Mouse (Mus musculus) midbrain, postnatal 0 days (tissue): ENCODE data around the gene Pla2g5. TPM values are rescaled to one million over a fixed set of nuclear protein-coding genes. Genes with fewer than 3 reads are reported as not detected.

Source experiments
- ATAC-seq: fragments of 200-750 bp; cut with Nextera tagmentation; 2 replicates; pipeline ENCODE4 v1.8.0; 2017; ENCODE audit warnings: moderate number of reproducible peaks, mild to moderate bottlenecking, moderate TSS enrichment, moderate library complexity; ENCODE audit not compliant: low FRiP score
- DNase-seq: peaks from one replicate; pipeline ENCODE4 v3.0.0-alpha.2; 2015; ENCODE audit warnings: low spot score
- H3K27ac ChIP-seq: fragments of 300-500 bp; sonication (generic); 2 replicates; pipeline ENCODE4 v1.5.1; 2014; ENCODE audit warnings: low read depth, mild to moderate bottlenecking, low read length, mixed read lengths
- H3K27me3 ChIP-seq: fragments of 300-500 bp; sonication (generic); 2 replicates; pipeline ENCODE4 v1.6.1; 2014; ENCODE audit warnings: low read length, control low read depth, mixed read lengths; ENCODE audit not compliant: insufficient read depth
- H3K36me3 ChIP-seq: fragments of 300-500 bp; sonication (generic); 2 replicates; pipeline ENCODE4 v1.6.1; 2014; ENCODE audit warnings: low read length, control low read depth, mixed read lengths; ENCODE audit not compliant: insufficient read depth
- H3K4me1 ChIP-seq: fragments of 300-500 bp; sonication (generic); 2 replicates; pipeline ENCODE4 v1.6.1; 2014; ENCODE audit warnings: mild to moderate bottlenecking, control low read depth, antibody characterized with exemption, low read length, mixed read lengths; ENCODE audit not compliant: insufficient read depth
- H3K4me2 ChIP-seq: fragments of 300-500 bp; sonication (generic); 2 replicates; pipeline ENCODE4 v1.6.1; 2014; ENCODE audit warnings: low read depth, mild to moderate bottlenecking, low read length, mixed read lengths; ENCODE audit not compliant: poor library complexity, severe bottlenecking
- H3K4me3 ChIP-seq: fragments of 300-500 bp; sonication (generic); 2 replicates; pipeline ENCODE4 v1.5.1; 2014; ENCODE audit warnings: low read depth, mild to moderate bottlenecking, low read length, moderate library complexity
- H3K9ac ChIP-seq: fragments of 300-500 bp; sonication (generic); replicated peaks from 2 replicates; pipeline ENCODE4 v1.6.1; 2014; ENCODE audit warnings: mild to moderate bottlenecking, low read length, moderate library complexity, mixed read lengths; ENCODE audit not compliant: poor library complexity, severe bottlenecking
- H3K9me3 ChIP-seq: fragments of 300-500 bp; sonication (generic); 2 replicates; pipeline ENCODE4 v1.6.1; 2016; ENCODE audit warnings: low read length, control low read depth
- CTCF ChIP-seq: IDR thresholded peaks from 2 replicates; pipeline ENCODE4 v1.5.1; 2016; ENCODE audit warnings: antibody characterized with exemption, mild to moderate bottlenecking
- WGBS: fragments of 180-500 bp; shearing (Covaris S2); extraction: QIAGEN DNeasy Blood & Tissue Kit; methylation state at CpG from one replicate; pipeline ENCODE4 v1.1.7; 2014; 5-methylcytosine and 5-hydroxymethylcytosine counted together
- polyA plus RNA-seq: library from polyadenylated mRNA; unstranded; fragments of >200 nt; fragmentation: Nextera tagmentation; extraction: Ambion mirVana; gene quantifications from 2 replicates; pipeline ENCODE4 v1.2.1, GENCODE M21; 2015
- total RNA-seq: library from RNA; depleted of rRNA; stranded (reverse); fragments of >200 nt; gene quantifications from 2 replicates; pipeline ENCODE4 v1.2.3, GENCODE M21; 2014

Pla2g5 gene
- total and polyA plus RNA-seq, 2 experiments from 2014 or later: 0.64 to 2.5 TPM

- Histone ChIP-seq H3K27ac (no peak overlapping the region), H3K27me3 (no peaks in the 10 kb centered on the region), H3K36me3 (no peaks in the 10 kb centered on the region), H3K9me3 (no peaks in the 10 kb centered on the region), H3K4me2 (no peak overlapping the region), H3K4me3 (no peak overlapping the region), H3K4me1 (no peaks in the 10 kb centered on the region), H3K9ac (no peak overlapping the region)
- 70% methylated on average over 6 of the region's 6 CpGs for WGBS
- ATAC-seq (no peak), DNase-seq (no peak)
- no peak for TF ChIP-seq CTCF
These were observed 2.7 kb upstream of the Pla2g5 start for GRCm38 (mm10) chr4:138865991-138866390.

- no peak overlapping the region for H3K4me2 ChIP-seq
- H3K36me3 ChIP-seq: no peaks in the 10 kb centered on the region
- no peaks in the 10 kb centered on the region for H3K27me3 ChIP-seq
- ATAC-seq (no peak), DNase-seq (no peak)
- no peaks in the 10 kb centered on the region for H3K4me1 ChIP-seq
- H3K4me3 ChIP-seq: no peak overlapping the region
- H3K9me3 ChIP-seq: no peaks in the 10 kb centered on the region
- TF ChIP-seq CTCF: no peak
- H3K27ac ChIP-seq: no peak overlapping the region
- no peak overlapping the region for H3K9ac ChIP-seq
- 62% methylated on average over 5 of the region's 5 CpGs for WGBS
These were observed 1.8 kb upstream of the Pla2g5 start for GRCm38 (mm10) chr4:138865092-138865491.

GRCm38 (mm10) chr4:138859728-138860127 lies 3.6 kb downstream of the Pla2g5 start:
- no peaks in the 10 kb centered on the region for H3K27me3 ChIP-seq
- 6% methylated on average over 13 of the region's 13 CpGs for WGBS
- no peaks in the 10 kb centered on the region for H3K9me3 ChIP-seq
- peak; percentile 90 for DNase-seq
- H3K4me2 ChIP-seq: peak overlapping the region; percentile 42
- no peaks in the 10 kb centered on the region for H3K36me3 ChIP-seq
- peak overlapping the region; percentile 51 for H3K9ac ChIP-seq
- peak; percentile 83 for TF ChIP-seq CTCF
- H3K4me3 ChIP-seq: peak overlapping the region; percentile 26
- peak overlapping the region; percentile 74 for H3K27ac ChIP-seq
- 0 out of 2 replicates have a peak, but pooled peaks cover 3% of the 10 kb centered on the region for H3K4me1 ChIP-seq
- ATAC-seq: peak; percentile 86

GRCm38 (mm10) chr4:138859245-138859644 lies 4.0 kb downstream of the Pla2g5 start:
- Histone ChIP-seq H3K4me3 (peak overlapping the region; percentile 26), H3K27ac (peak overlapping the region; percentile 74), H3K9me3 (no peaks in the 10 kb centered on the region), H3K9ac (peak overlapping the region; percentile 51), H3K36me3 (no peaks in the 10 kb centered on the region), H3K4me2 (peak overlapping the region; percentile 42), H3K27me3 (no peaks in the 10 kb centered on the region), H3K4me1 (0 out of 2 replicates have a peak, but pooled peaks cover 3% of the 10 kb centered on the region)
- peak; percentile 78 for TF ChIP-seq CTCF
- ATAC-seq: no peak
- DNase-seq: peak; percentile 85
- WGBS: 18% methylated on average over 9 of the region's 9 CpGs

GRCm38 (mm10) chr4:138858446-138858845 lies 4.8 kb downstream of the Pla2g5 start:
- Histone ChIP-seq H3K27me3 (no peaks in the 10 kb centered on the region), H3K9ac (no peak overlapping the region), H3K4me2 (no peak overlapping the region), H3K27ac (no peak overlapping the region), H3K4me3 (no peak overlapping the region), H3K4me1 (0 out of 2 replicates have a peak, but pooled peaks cover 3% of the 10 kb centered on the region), H3K9me3 (no peaks in the 10 kb centered on the region), H3K36me3 (no peaks in the 10 kb centered on the region)
- WGBS: 80% methylated on average over 15 of the region's 15 CpGs
- no peak for ATAC-seq
- no peak for DNase-seq
- no peak for TF ChIP-seq CTCF

GRCm38 (mm10) chr4:138857576-138857975 lies 5.7 kb downstream of the Pla2g5 start:
- Histone ChIP-seq H3K4me2 (no peak overlapping the region), H3K27me3 (no peaks in the 10 kb centered on the region), H3K36me3 (no peaks in the 10 kb centered on the region), H3K4me1 (0 out of 2 replicates have a peak, but pooled peaks cover 3% of the 10 kb centered on the region), H3K4me3 (no peak overlapping the region), H3K27ac (no peak overlapping the region), H3K9ac (no peak overlapping the region), H3K9me3 (no peaks in the 10 kb centered on the region)
- TF ChIP-seq CTCF: no peak
- WGBS: 88% methylated on average over 10 of the region's 10 CpGs
- DNase-seq: no peak
- no peak for ATAC-seq
